In the genomic region with DNA sequence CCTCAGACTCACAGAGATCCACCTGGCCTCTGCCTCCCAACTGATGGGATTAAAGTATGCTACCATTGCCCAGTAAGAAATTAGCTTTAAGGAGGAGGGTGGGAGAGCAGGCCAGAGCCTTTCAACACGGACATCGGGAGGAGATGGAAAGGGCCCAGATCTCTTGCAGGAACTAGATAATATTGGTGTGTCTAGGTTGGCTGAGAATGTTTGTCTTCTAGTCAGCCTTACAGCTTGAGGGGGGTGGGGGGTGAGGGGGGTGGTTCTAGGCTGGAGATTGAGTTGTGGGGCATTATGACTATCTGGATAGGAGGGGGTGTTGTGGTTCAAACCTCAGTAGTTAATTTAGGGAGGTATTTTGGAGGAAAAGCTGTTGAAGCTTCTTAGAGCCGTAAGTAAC, we compare ENCODE assay signal across 14 mouse cellular contexts. TPM values are rescaled to one million over a fixed set of nuclear protein-coding genes. Genes with fewer than 3 reads are reported as not detected.
DNase-seq lines count a peak whose midpoint lies in the region; ATAC-seq and TF ChIP-seq lines count a peak whose summit lies in the region.
"Had no signal": no experiment of that assay in that cellular context is flagged by ENCODE, and none has a peak within 500 bp of the region (broad histone marks: within the 10 kb centered on the region; RNA-seq: fewer than 3 reads in every experiment).

No protein-coding gene starts in this region.

- no peak overlapping the region for H3K27ac ChIP-seq in left cerebral cortex, adult 2 months
- no peak overlapping the region for H3K27ac ChIP-seq in forebrain, embryonic 16.5 days (ENCODE audit: low read length)
- peak overlapping the region; percentile 97 for H3K27ac ChIP-seq in liver, embryonic 15.5 days (replicated peaks)
- no peak overlapping the region for H3K27ac ChIP-seq in olfactory bulb, adult 2 months (ENCODE audit: insufficient read depth, low read depth, low read length)
- H3K27ac ChIP-seq: heart, embryonic 15.5 days had no signal

- WGBS in forebrain, embryonic 16.5 days: 86% methylated on average over 3 of the region's 3 CpGs
- 47% methylated on average over 3 of the region's 3 CpGs for WGBS in liver, embryonic 15.5 days (ENCODE audit: insufficient replicate concordance)
- 37% methylated on average over 3 of the region's 3 CpGs for WGBS in olfactory bulb, adult 2 months

- no peak overlapping the region for H3K9ac ChIP-seq in forebrain, embryonic 16.5 days (replicated peaks; ENCODE audit: low read depth, low read length)
- H3K9ac ChIP-seq in liver, embryonic 15.5 days: peak overlapping the region; percentile 19; the same call in 1 of the 2 replicates
- H3K9ac ChIP-seq: heart, embryonic 15.5 days; lung, embryonic 14.5 days had no signal

- H3K36me3 ChIP-seq in forebrain, embryonic 16.5 days (ENCODE audit: control insufficient read depth, insufficient read depth): peaks cover 10% of the 10 kb centered on the region
- peaks cover 6% of the 10 kb centered on the region for H3K36me3 ChIP-seq in liver, embryonic 15.5 days (replicated peaks)

- H3K4me2 ChIP-seq in forebrain, embryonic 16.5 days (ENCODE audit: low read length): peak overlapping the region; percentile 34
- H3K4me2 ChIP-seq in liver, embryonic 15.5 days: peak overlapping the region; percentile 77

- no peak for DNase-seq in left cerebral cortex, adult 2 months (ENCODE audit: extremely low spot score in 1 of 2, low spot score in 2 of 2)
- DNase-seq in left cerebral cortex, adult 8-10 months (ENCODE audit: low spot score in 2 of 2): no peak
- DNase-seq in kidney, adult 11 months: no peak
- DNase-seq in right cerebral cortex, postnatal 14 days: no peak
- DNase-seq: adrenal gland, postnatal 36 days; cerebellum, adult 9-10 months; kidney, postnatal 4 days; lung, embryonic 14.5 days had no signal

- no peak for ATAC-seq in forebrain, embryonic 16.5 days
- no peak for ATAC-seq in liver, embryonic 15.5 days (ENCODE audit: insufficient read depth)

- no peaks in the 10 kb centered on the region for H3K27me3 ChIP-seq in forebrain, embryonic 16.5 days (replicated peaks; ENCODE audit: control insufficient read depth, insufficient read depth, low read length)
- no peaks in the 10 kb centered on the region for H3K27me3 ChIP-seq in liver, embryonic 15.5 days
- H3K27me3 ChIP-seq: CH12.LX; heart, embryonic 15.5 days; megakaryocyte, embryonic 14.5 days had no signal

- TF ChIP-seq POLR2A in olfactory bulb, adult 2 months (IDR thresholded peaks at IDR 0.05; ENCODE audit: insufficient read depth, low read depth, low read length): no peak

- H3K4me1 ChIP-seq in forebrain, embryonic 16.5 days (replicated peaks; ENCODE audit: control insufficient read depth, insufficient read depth, low read length): peaks cover 28% of the 10 kb centered on the region
- H3K4me1 ChIP-seq in liver, embryonic 15.5 days (replicated peaks): peaks cover 67% of the 10 kb centered on the region
- H3K4me1 ChIP-seq in olfactory bulb, adult 2 months (ENCODE audit: control insufficient read depth, insufficient read depth, low read length): peaks cover 10% of the 10 kb centered on the region

- intact Hi-C loops in left cerebral cortex, adult 2 months (cut with DNase I): loop anchor here (5.0 kb wide), 3 partner anchors 66 to 386 kb away; partner anchors contain the start of gene Mapk11

- no peaks in the 10 kb centered on the region for H3K9me3 ChIP-seq in forebrain, embryonic 16.5 days (ENCODE audit: control insufficient read depth, low read length)
- no peaks in the 10 kb centered on the region for H3K9me3 ChIP-seq in liver, embryonic 15.5 days (replicated peaks)
- H3K9me3 ChIP-seq: heart, embryonic 15.5 days had no signal

- peak overlapping the region; percentile 26 for H3K4me3 ChIP-seq in left cerebral cortex, adult 2 months
- H3K4me3 ChIP-seq in forebrain, embryonic 16.5 days (replicated peaks; ENCODE audit: low read length): no peak overlapping the region
- peak overlapping the region; percentile 100 for H3K4me3 ChIP-seq in liver, embryonic 15.5 days (replicated peaks)
- H3K4me3 ChIP-seq in olfactory bulb, adult 2 months (ENCODE audit: insufficient read depth, low read depth, low read length): peak overlapping the region; percentile 19
- H3K4me3 ChIP-seq: heart, embryonic 15.5 days; megakaryocyte, embryonic 14.5 days had no signal

- no peak for TF ChIP-seq CTCF in left cerebral cortex, adult 2 months (IDR thresholded peaks at IDR 0.05)
- TF ChIP-seq CTCF in olfactory bulb, adult 2 months (IDR thresholded peaks at IDR 0.05; ENCODE audit: insufficient read depth, low read depth, low read length): no peak

RNA-seq across cellular contexts. Expression of gene Ppp6r2, which starts 2.2 kb away (rescaled TPM):
- total RNA-seq in left cerebral cortex, adult 2 months (2021): 100 to 1,000 TPM; 161 to 171 TPM
- 100 to 1,000 TPM; 150 to 165 (median 161) TPM for total RNA-seq in left cerebral cortex, adult 8-10 months (2022)
- polyA plus RNA-seq in forebrain, embryonic 16.5 days (2015; fragmentation: Nextera tagmentation; extraction: Ambion mirVana): 77.8 and 90.8 TPM in 2 replicates
- 14.9 and 16.3 TPM in 2 replicates for polyA plus RNA-seq in liver, embryonic 15.5 days (2015; fragmentation: Nextera tagmentation; extraction: Ambion mirVana)
- not detected in 2 replicates for polyA plus RNA-seq in olfactory bulb, adult 2 months (2012; ENCODE audit: insufficient read depth, insufficient read length, low replicate concordance, missing spikeins)

RNA-seq across cellular contexts. Expression of gene Dennd6b, which starts 17.2 kb away (rescaled TPM):
- 10 to 100 TPM; 52.2 to 53.9 TPM for total RNA-seq in left cerebral cortex, adult 2 months (2021)
- total RNA-seq in left cerebral cortex, adult 8-10 months (2022): 10 to 100 TPM; 46.2 to 59.3 (median 50.7) TPM
- 60.7 and 83.2 TPM in 2 replicates for polyA plus RNA-seq in forebrain, embryonic 16.5 days (2015; fragmentation: Nextera tagmentation; extraction: Ambion mirVana)
- 3.3 and 3.5 TPM in 2 replicates for polyA plus RNA-seq in liver, embryonic 15.5 days (2015; fragmentation: Nextera tagmentation; extraction: Ambion mirVana)
- not detected in 2 replicates for polyA plus RNA-seq in olfactory bulb, adult 2 months (2012; ENCODE audit: insufficient read depth, insufficient read length, low replicate concordance, missing spikeins)

RNA-seq across cellular contexts. Expression of gene Plxnb2, which starts 32.9 kb away (rescaled TPM):
- 10 to 100 TPM; 49.4 to 53.3 TPM for total RNA-seq in left cerebral cortex, adult 2 months (2021)
- total RNA-seq in left cerebral cortex, adult 8-10 months (2022): 10 to 100 TPM; 42.6 to 60.9 (median 54.8) TPM
- 112 and 126 TPM in 2 replicates for polyA plus RNA-seq in forebrain, embryonic 16.5 days (2015; fragmentation: Nextera tagmentation; extraction: Ambion mirVana)
- 22.3 and 30.1 TPM in 2 replicates for polyA plus RNA-seq in liver, embryonic 15.5 days (2015; fragmentation: Nextera tagmentation; extraction: Ambion mirVana)
- 46.6 TPM in 1 of 2 replicates, not detected in the other for polyA plus RNA-seq in olfactory bulb, adult 2 months (2012; ENCODE audit: insufficient read depth, insufficient read length, low replicate concordance, missing spikeins)
